Mouse (Mus musculus) forebrain, postnatal 0 days (tissue): ENCODE results near the gene Olfr263. TPM values are rescaled to one million over a fixed set of nuclear protein-coding genes. Genes with fewer than 3 reads are reported as not detected.

Source experiments
- ATAC-seq: fragments of 200-750 bp; cut with Nextera tagmentation; 2 replicates; pipeline ENCODE4 v1.8.0; 2017; ENCODE audit warnings: mild to moderate bottlenecking, moderate library complexity
- DNase-seq: peaks from one replicate; pipeline ENCODE4 v3.0.0-alpha.2; 2015
- H3K27ac ChIP-seq: fragments of 300-500 bp; sonication (generic); 2 replicates; pipeline ENCODE4 v1.5.1; 2014; ENCODE audit warnings: low read depth, mild to moderate bottlenecking, antibody characterized with exemption, low read length, moderate library complexity, mixed read lengths
- H3K27me3 ChIP-seq: fragments of 300-500 bp; sonication (generic); 2 replicates; pipeline ENCODE4 v1.6.1; 2014; ENCODE audit warnings: mild to moderate bottlenecking, low read length, mixed read lengths; ENCODE audit not compliant: insufficient read depth
- H3K36me3 ChIP-seq: fragments of 300-500 bp; sonication (generic); 2 replicates; pipeline ENCODE4 v1.6.1; 2014; ENCODE audit warnings: mild to moderate bottlenecking, moderate library complexity; ENCODE audit not compliant: insufficient read depth
- H3K4me1 ChIP-seq: fragments of 300-500 bp; sonication (generic); 2 replicates; pipeline ENCODE4 v1.6.1; 2014; ENCODE audit warnings: antibody characterized with exemption; ENCODE audit not compliant: insufficient read depth
- H3K4me2 ChIP-seq: fragments of 300-500 bp; sonication (generic); 2 replicates; pipeline ENCODE4 v1.6.1; 2014; ENCODE audit warnings: low read depth, mild to moderate bottlenecking, moderate library complexity
- H3K4me3 ChIP-seq: fragments of 300-500 bp; sonication (generic); 2 replicates; pipeline ENCODE4 v1.5.1; 2014; ENCODE audit warnings: low read depth, low read length, mixed read lengths
- H3K9ac ChIP-seq: fragments of 300-500 bp; sonication (generic); 2 replicates; pipeline ENCODE4 v1.6.1; 2014; ENCODE audit warnings: mild to moderate bottlenecking
- H3K9me3 ChIP-seq: fragments of 300-500 bp; sonication (generic); 2 replicates; pipeline ENCODE4 v1.6.1; 2016; ENCODE audit warnings: low read length
- CTCF ChIP-seq: sonication (generic); IDR thresholded peaks from 2 replicates; pipeline ENCODE4 v1.5.1; 2016; ENCODE audit warnings: antibody characterized with exemption, control low read depth, low read depth
- WGBS: fragments of 180-500 bp; shearing (Covaris S2); extraction: QIAGEN DNeasy Blood & Tissue Kit; methylation state at CpG from one replicate; pipeline ENCODE4 v1.1.7; 2014; 5-methylcytosine and 5-hydroxymethylcytosine counted together
- polyA plus RNA-seq: library from polyadenylated mRNA; unstranded; fragments of >200 nt; fragmentation: Nextera tagmentation; extraction: Ambion mirVana; gene quantifications from 2 replicates; pipeline ENCODE4 v1.2.1, GENCODE M21; 2015
- total RNA-seq: library from RNA; depleted of rRNA; stranded (reverse); fragments of >200 nt; gene quantifications from 2 replicates; pipeline ENCODE4 v1.2.3, GENCODE M21; 2014

Gene Olfr263
- total and polyA plus RNA-seq, 2 experiments from 2014 or later, result not detected

DNA sequence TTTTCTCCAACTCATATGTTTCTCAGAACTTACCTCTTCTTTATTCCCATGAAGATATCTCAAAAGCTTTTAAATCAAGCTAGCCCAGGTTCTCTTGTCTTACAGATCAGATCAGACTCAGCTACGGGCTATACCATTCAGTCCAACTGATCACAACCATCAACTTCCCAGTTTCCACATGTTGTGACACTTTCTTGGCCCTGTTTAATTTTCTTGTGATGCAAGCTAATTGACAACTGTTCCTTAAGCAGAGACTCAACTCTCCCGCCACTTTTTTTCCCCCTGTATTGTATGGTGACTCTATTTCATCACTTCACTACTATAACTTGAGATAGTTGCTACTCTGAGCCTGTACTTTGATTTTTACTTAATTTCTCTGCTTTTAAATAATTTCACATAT, 32.2 kb downstream of the Olfr263 start:
- TF ChIP-seq CTCF, result no peak
- peak overlapping the region; percentile 61 for H3K4me3 ChIP-seq
- no peak overlapping the region for H3K9ac ChIP-seq
- H3K9me3 ChIP-seq, result no peaks in the 10 kb centered on the region
- 16% methylated on average over 2 of the region's 2 CpGs for WGBS
- DNase-seq, result no peak
- peak overlapping the region; percentile 92 for H3K4me2 ChIP-seq
- no peaks in the 10 kb centered on the region for H3K36me3 ChIP-seq
- H3K27ac ChIP-seq, result no peak overlapping the region
- ATAC-seq, result peak; percentile 24; the same call in 1 of the 2 replicates
- H3K4me1 ChIP-seq, result no peaks in the 10 kb centered on the region
- no peaks in the 10 kb centered on the region for H3K27me3 ChIP-seq

DNA sequence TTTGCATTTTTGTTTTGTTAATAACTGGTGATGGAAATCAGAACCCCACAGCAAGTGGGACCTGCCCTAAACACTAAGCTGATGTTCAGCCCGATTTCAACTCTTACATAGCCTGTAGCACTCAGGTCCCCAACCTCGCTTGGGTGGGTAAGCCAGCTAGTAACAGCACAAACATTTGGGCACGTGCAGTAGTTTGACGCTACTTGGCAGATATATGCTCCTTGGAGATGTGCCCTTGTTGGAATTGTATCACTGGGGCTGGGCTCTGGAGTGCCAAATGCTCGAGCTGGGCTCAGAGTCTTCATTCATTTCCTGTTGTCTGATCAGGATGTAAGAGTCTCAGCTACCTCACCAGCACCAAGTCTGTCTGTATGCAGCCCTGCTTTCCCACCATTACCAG, 33.2 kb downstream of the Olfr263 start:
- H3K4me2 ChIP-seq, result no peak overlapping the region
- WGBS, result 38% methylated on average over 5 of the region's 5 CpGs
- no peaks in the 10 kb centered on the region for H3K9me3 ChIP-seq
- no peak for ATAC-seq
- no peaks in the 10 kb centered on the region for H3K27me3 ChIP-seq
- H3K27ac ChIP-seq, result no peak overlapping the region
- no peak overlapping the region for H3K4me3 ChIP-seq
- H3K9ac ChIP-seq, result no peak overlapping the region
- H3K36me3 ChIP-seq, result no peaks in the 10 kb centered on the region
- TF ChIP-seq CTCF, result no peak
- no peak for DNase-seq
- H3K4me1 ChIP-seq, result no peaks in the 10 kb centered on the region

DNA sequence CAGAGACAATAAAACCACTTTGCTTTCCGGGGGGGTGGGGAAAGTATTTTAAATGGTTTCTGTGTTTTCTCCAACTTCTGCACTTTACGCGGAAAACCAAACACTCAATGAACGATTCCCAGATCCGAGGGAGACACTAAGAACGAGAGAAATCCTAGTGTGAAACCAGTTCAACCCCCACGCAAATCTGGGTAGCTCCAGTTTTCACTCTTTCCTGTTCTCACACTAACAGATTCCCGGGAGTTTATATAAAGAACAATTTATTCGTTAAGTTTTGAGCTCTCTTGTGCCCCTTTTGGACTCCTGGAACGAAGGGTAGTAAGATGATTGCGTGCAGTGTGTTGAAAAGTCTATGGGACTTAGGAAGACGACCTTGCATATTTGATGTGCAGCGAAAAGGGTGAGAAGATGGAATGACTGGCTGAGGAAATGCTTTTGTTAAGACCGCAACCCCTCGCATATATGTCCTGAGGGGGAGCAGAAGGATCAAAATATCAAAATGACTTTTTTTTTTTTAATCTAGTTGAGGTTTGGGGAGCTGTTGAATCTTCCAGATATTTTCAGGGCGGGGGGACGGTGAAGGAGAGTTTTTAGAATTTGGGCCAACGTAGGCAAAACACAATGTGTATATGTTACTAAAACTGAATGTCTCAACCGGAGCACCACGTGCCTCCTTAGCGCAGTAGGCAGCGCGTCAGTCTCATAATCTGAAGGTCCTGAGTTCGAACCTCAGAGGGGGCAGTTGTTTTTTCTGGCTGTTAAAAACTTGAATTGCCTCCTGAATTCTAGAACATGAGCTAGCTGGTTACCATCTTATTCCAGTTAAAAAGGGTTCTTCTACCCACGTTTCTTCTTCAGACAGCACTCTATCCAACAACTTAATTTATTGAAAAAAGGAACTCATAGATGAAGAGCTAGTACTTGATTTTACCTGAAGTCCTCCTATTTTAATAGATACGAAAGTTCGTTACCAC, 37.8 kb downstream of the Olfr263 start:
- Histone ChIP-seq H3K4me2 (peak overlapping the region; percentile 90), H3K27me3 (no peaks in the 10 kb centered on the region), H3K9me3 (no peaks in the 10 kb centered on the region), H3K36me3 (no peaks in the 10 kb centered on the region), H3K4me1 (no peaks in the 10 kb centered on the region), H3K4me3 (peak overlapping the region; percentile 56), H3K9ac (peak overlapping the region; percentile 50), H3K27ac (peak overlapping the region; percentile 42; the same call in 1 of the 2 replicates)
- peak; percentile 94 for DNase-seq
- under 1% methylated on average over 27 of the region's 27 CpGs for WGBS
- TF ChIP-seq CTCF, result no peak
- ATAC-seq, result peak; percentile 71

DNA sequence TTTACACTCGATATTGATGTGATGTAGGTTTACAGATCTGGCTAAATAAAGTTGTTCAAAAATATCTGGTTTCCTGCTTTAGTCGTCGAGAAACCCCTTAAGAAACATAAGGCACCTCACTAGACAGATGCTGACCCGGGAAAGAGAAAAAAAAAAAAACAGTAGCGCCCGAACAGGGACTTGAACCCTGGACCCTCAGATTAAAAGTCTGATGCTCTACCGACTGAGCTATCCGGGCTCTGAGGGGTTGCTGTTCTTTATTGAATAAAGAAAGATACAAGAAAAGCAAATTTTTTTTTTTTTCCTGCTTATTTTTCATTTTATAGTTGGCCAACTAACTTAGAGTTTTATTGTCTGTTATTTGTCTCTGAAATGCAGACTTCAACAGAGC, 38.5 kb downstream of the Olfr263 start:
- under 1% methylated on average over 8 of the region's 8 CpGs for WGBS
- H3K27ac ChIP-seq, result no peak overlapping the region
- peak overlapping the region; percentile 90 for H3K4me2 ChIP-seq
- peak overlapping the region; percentile 56 for H3K4me3 ChIP-seq
- no peak for TF ChIP-seq CTCF
- H3K36me3 ChIP-seq, result no peaks in the 10 kb centered on the region
- peak overlapping the region; percentile 57 for H3K9ac ChIP-seq
- no peaks in the 10 kb centered on the region for H3K27me3 ChIP-seq
- ATAC-seq (peak; percentile 39; the same call in 1 of the 2 replicates), DNase-seq (peak; percentile 73)
- H3K9me3 ChIP-seq, result no peaks in the 10 kb centered on the region
- H3K4me1 ChIP-seq, result no peaks in the 10 kb centered on the region

DNA sequence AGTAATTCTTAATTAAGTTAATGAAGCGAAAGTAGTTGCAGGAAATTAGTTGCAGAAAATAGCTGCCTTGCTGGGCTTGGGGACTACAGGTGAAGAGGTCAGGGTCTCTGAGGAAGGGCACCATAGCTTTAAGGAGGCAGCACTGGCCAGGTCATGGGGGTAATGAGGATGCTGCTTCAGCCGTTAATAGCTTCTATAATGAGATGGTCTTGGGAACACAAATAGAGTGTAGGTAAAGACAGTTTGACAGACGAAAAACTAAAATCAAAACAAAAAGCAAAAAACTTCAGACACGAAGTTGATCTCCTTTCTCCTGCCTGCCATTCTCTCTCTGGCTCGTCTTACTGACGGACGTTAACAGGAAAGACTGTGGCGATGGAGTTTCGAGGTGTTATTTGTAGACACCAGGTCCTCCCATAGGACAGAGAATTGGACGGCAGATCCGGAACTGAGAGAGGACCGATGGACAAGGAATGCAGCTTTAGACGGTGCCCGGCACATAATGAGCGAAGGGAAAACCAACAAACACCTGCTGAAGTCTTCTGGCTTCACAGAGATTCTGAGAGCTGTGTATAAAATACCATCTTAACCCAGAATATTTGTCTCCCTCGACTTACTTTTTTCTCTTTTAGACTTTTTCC, 39.1 kb downstream of the Olfr263 start:
- H3K9me3 ChIP-seq, result no peaks in the 10 kb centered on the region
- no peak for ATAC-seq
- H3K36me3 ChIP-seq, result no peaks in the 10 kb centered on the region
- no peaks in the 10 kb centered on the region for H3K27me3 ChIP-seq
- DNase-seq, result peak; percentile 48
- H3K4me3 ChIP-seq, result peak overlapping the region; percentile 56
- H3K9ac ChIP-seq, result peak overlapping the region; percentile 57
- no peak for TF ChIP-seq CTCF
- H3K4me2 ChIP-seq, result peak overlapping the region; percentile 90
- H3K4me1 ChIP-seq, result no peaks in the 10 kb centered on the region
- no peak overlapping the region for H3K27ac ChIP-seq
- under 1% methylated on average over 16 of the region's 16 CpGs for WGBS

DNA sequence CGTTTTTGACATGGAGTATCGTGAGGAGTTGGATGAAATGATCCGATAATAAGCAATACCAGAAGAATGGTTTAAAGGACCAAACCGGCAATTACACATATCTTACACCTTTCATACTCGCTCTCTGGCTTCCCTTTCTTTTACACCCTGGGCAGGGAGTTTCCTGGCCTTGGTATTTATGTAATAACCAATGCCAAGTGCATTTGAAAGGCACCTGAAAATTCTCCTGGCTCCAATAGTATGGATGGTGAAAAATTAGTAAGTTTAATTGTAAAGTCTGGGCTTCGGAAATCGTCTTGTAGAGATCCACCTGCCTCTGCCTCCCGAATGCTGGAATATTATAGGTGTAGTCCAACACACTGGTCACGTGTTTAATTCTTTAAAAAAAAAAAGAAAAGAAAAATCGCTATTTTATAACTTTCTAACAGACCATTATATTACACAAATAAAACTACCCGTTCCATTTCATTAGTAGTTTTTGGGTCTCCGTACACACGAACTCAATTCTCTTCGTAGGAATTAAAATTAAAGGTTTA, 39.8 kb downstream of the Olfr263 start:
- ATAC-seq (no peak), DNase-seq (no peak)
- H3K4me2 ChIP-seq, result peak overlapping the region; percentile 90
- peak overlapping the region; percentile 56 for H3K4me3 ChIP-seq
- H3K9me3 ChIP-seq, result no peaks in the 10 kb centered on the region
- H3K27ac ChIP-seq, result no peak overlapping the region
- no peaks in the 10 kb centered on the region for H3K27me3 ChIP-seq
- peak overlapping the region; percentile 57 for H3K9ac ChIP-seq
- no peaks in the 10 kb centered on the region for H3K36me3 ChIP-seq
- no peaks in the 10 kb centered on the region for H3K4me1 ChIP-seq
- WGBS, result 3% methylated on average over 14 of the region's 14 CpGs
- no peak for TF ChIP-seq CTCF
